Mouse (Mus musculus): ENCODE data around the gene Slc1a2.

GRCm38 (mm10) chr2:102655966-102656725 lies 2.3 kb upstream of the Slc1a2 start:
- TF ChIP-seq HCFC1 (IDR thresholded peaks at IDR 0.05; ENCODE audit: low read depth, low read length) (no peak), ZC3H11A (IDR thresholded peaks at IDR 0.05; ENCODE audit: low read depth, low read length) (no peak), MEF2A (IDR thresholded peaks at IDR 0.05; ENCODE audit: extremely low read depth, insufficient replicate concordance, low read depth, low read length, poor library complexity, severe bottlenecking) (no peak), USF1 (IDR thresholded peaks at IDR 0.05; ENCODE audit: low read depth, low read length) (no peak), CTCF (IDR thresholded peaks at IDR 0.05 in 2 of 3, conservative IDR thresholded peaks at IDR 0.05 in 1 of 3; ENCODE audit: control insufficient read depth in 1 of 3, insufficient read depth in 1 of 3, low read depth in 2 of 3, low read length in 3 of 3, poor library complexity in 1 of 3, severe bottlenecking in 1 of 3) (no peak), MAFK (IDR thresholded peaks at IDR 0.05; ENCODE audit: borderline replicate concordance, low read depth, low read length) (no peak), ZNF384 (IDR thresholded peaks at IDR 0.05; ENCODE audit: low read depth, low read length) (no peak), MAZ (IDR thresholded peaks at IDR 0.05; ENCODE audit: low read depth, low read length) (no peak), EP300 (IDR thresholded peaks at IDR 0.05; ENCODE audit: low read depth in 1 of 2, low read length in 2 of 2) (no peak), POLR2A (IDR thresholded peaks at IDR 0.05; ENCODE audit: control insufficient read depth in 1 of 2, insufficient read depth in 1 of 2, low read depth in 1 of 2, low read length in 2 of 2, poor library complexity in 1 of 2) (no peak)

Measured in MEL (cell line).